Mouse (Mus musculus): ENCODE measurements around the gene Th.

- TF ChIP-seq POLR2A (IDR thresholded peaks at IDR 0.05; ENCODE audit: insufficient read depth, low read depth, low read length) (no peak), CTCF (IDR thresholded peaks at IDR 0.05; ENCODE audit: insufficient read depth, low read depth, low read length) (no peak)
Measured at GRCm38 (mm10) chr7:142967414-142967883, 36.5 kb upstream of the Th start.

Data from olfactory bulb, adult 2 months (tissue).